In genomic region chr4:107001916-107002488, GRCm38 (mm10) we compare ENCODE assay signal across 10 mouse cellular contexts.
DNase-seq lines count a peak whose midpoint lies in the region; ATAC-seq and TF ChIP-seq lines count a peak whose summit lies in the region.
"Had no signal": no experiment of that assay in that cellular context is flagged by ENCODE, and none has a peak within 500 bp of the region (broad histone marks: within the 10 kb centered on the region; RNA-seq: fewer than 3 reads in every experiment).

No protein-coding gene starts in this region.

- H3K36me3 ChIP-seq in lung, embryonic 16.5 days (ENCODE audit: control insufficient read depth, insufficient read depth, low read length), result no peaks in the 10 kb centered on the region
- no peaks in the 10 kb centered on the region for H3K36me3 ChIP-seq in lung, postnatal 0 days (ENCODE audit: insufficient read depth, low read length)
- H3K36me3 ChIP-seq in forebrain, embryonic 14.5 days (ENCODE audit: control insufficient read depth, insufficient read depth, low read length), result no peaks in the 10 kb centered on the region
- no peaks in the 10 kb centered on the region for H3K36me3 ChIP-seq in intestine, postnatal 0 days (ENCODE audit: control insufficient read depth, insufficient read depth)
- no peaks in the 10 kb centered on the region for H3K36me3 ChIP-seq in thymus, adult 2 months (ENCODE audit: control insufficient read depth, insufficient read depth, low read length)

- WGBS in lung, embryonic 16.5 days, result 69% methylated on average over 14 of the region's 14 CpGs
- 74% methylated on average over 14 of the region's 14 CpGs for WGBS in lung, postnatal 0 days
- 22% methylated on average over 14 of the region's 14 CpGs for WGBS in forebrain, embryonic 14.5 days
- 43% methylated on average over 14 of the region's 14 CpGs for WGBS in intestine, postnatal 0 days
- WGBS in thymus, adult 2 months, result 93% methylated on average over 14 of the region's 14 CpGs

- TF ChIP-seq POLR2A in thymus, adult 2 months (IDR thresholded peaks at IDR 0.05; ENCODE audit: control insufficient read depth, extremely low read depth, insufficient read depth, low read length, poor library complexity), result no peak

- peaks cover 17% of the 10 kb centered on the region for H3K4me1 ChIP-seq in lung, embryonic 16.5 days (replicated peaks; ENCODE audit: control insufficient read depth, insufficient read depth, low read length)
- no peaks in the 10 kb centered on the region; the same call in 1 of the 2 replicates for H3K4me1 ChIP-seq in lung, postnatal 0 days (ENCODE audit: insufficient read depth, low read depth, low read length)
- peaks cover 34% of the 10 kb centered on the region for H3K4me1 ChIP-seq in forebrain, embryonic 14.5 days (ENCODE audit: control insufficient read depth, insufficient read depth, low read length)
- H3K4me1 ChIP-seq in intestine, postnatal 0 days (replicated peaks; ENCODE audit: control insufficient read depth, insufficient read depth, low read length), result peaks cover 2% of the 10 kb centered on the region
- peaks cover 25% of the 10 kb centered on the region for H3K4me1 ChIP-seq in thymus, adult 2 months (replicated peaks; ENCODE audit: control insufficient read depth, insufficient read depth, low read length)

- H3K27me3 ChIP-seq in lung, embryonic 16.5 days (ENCODE audit: control insufficient read depth, insufficient read depth, low read depth, low read length), result no peaks in the 10 kb centered on the region
- H3K27me3 ChIP-seq in lung, postnatal 0 days (replicated peaks; ENCODE audit: insufficient read depth, low read length), result no peaks in the 10 kb centered on the region
- H3K27me3 ChIP-seq in forebrain, embryonic 14.5 days (replicated peaks; ENCODE audit: control insufficient read depth, insufficient read depth, low read length), result no peaks in the 10 kb centered on the region
- no peaks in the 10 kb centered on the region for H3K27me3 ChIP-seq in intestine, postnatal 0 days (replicated peaks; ENCODE audit: control insufficient read depth, insufficient read depth, low read length)
- H3K27me3 ChIP-seq in thymus, adult 2 months (ENCODE audit: control insufficient read depth, insufficient read depth, low read length), result no peaks in the 10 kb centered on the region

- no peak overlapping the region for H3K27ac ChIP-seq in lung, embryonic 16.5 days (ENCODE audit: low read length)
- H3K27ac ChIP-seq in lung, postnatal 0 days (ENCODE audit: low read length), result no peak overlapping the region
- peak overlapping the region; percentile 52 for H3K27ac ChIP-seq in forebrain, embryonic 14.5 days (ENCODE audit: low read depth, low read length)
- peak overlapping the region; percentile 84 for H3K27ac ChIP-seq in intestine, postnatal 0 days (ENCODE audit: low read depth, low read length)
- H3K27ac ChIP-seq in thymus, adult 2 months (ENCODE audit: control insufficient read depth, insufficient read depth, low read length), result no peak overlapping the region

- no peak overlapping the region for H3K9ac ChIP-seq in lung, embryonic 16.5 days (ENCODE audit: low read length)
- H3K9ac ChIP-seq in lung, postnatal 0 days (replicated peaks; ENCODE audit: low read depth), result no peak overlapping the region
- 0 out of 2 replicates have a peak overlapping the region, but pooled peaks have one; percentile 10 for H3K9ac ChIP-seq in forebrain, embryonic 14.5 days (ENCODE audit: low read length)
- H3K9ac ChIP-seq in intestine, postnatal 0 days (ENCODE audit: low read depth, low read length), result no peak overlapping the region

- 0 out of 2 replicates have a peak, but pooled peaks have one; percentile 21 for ATAC-seq in lung, embryonic 16.5 days (ENCODE audit: low read depth)
- no peak for ATAC-seq in lung, postnatal 0 days
- ATAC-seq in forebrain, embryonic 14.5 days, result peak; percentile 64
- 0 out of 2 replicates have a peak, but pooled peaks have one; percentile 1 for ATAC-seq in intestine, postnatal 0 days

- no peak for DNase-seq in lung, postnatal 0 days (ENCODE audit: low spot score)
- peak; percentile 55 for DNase-seq in forebrain, embryonic 14.5 days (ENCODE audit: low spot score)
- peak; percentile 65 for DNase-seq in retina, embryonic 14.5 days (ENCODE audit: low spot score)
- DNase-seq in thymus, adult 2 months, result no peak
- no peak for DNase-seq in Muller cell, postnatal 12 days (ENCODE audit: inconsistent ontology term)
- DNase-seq: adrenal gland, adult 8-10 months; lung, postnatal 10 days; spleen, adult 18-20 months had no signal

- no peak overlapping the region for H3K4me2 ChIP-seq in lung, embryonic 16.5 days (ENCODE audit: low read depth, low read length)
- H3K4me2 ChIP-seq in lung, postnatal 0 days (replicated peaks; ENCODE audit: low read depth, low read length), result no peak overlapping the region
- no peak overlapping the region for H3K4me2 ChIP-seq in forebrain, embryonic 14.5 days (ENCODE audit: low read length)
- peak overlapping the region; percentile 18; the same call in 1 of the 2 replicates for H3K4me2 ChIP-seq in intestine, postnatal 0 days (replicated peaks; ENCODE audit: low read depth)

- TF ChIP-seq CTCF in lung, postnatal 0 days (IDR thresholded peaks at IDR 0.05), result no peak
- TF ChIP-seq CTCF in intestine, postnatal 0 days (IDR thresholded peaks at IDR 0.05; ENCODE audit: low read depth), result no peak
- no peak for TF ChIP-seq CTCF in thymus, adult 2 months (IDR thresholded peaks at IDR 0.05; ENCODE audit: borderline replicate concordance, control insufficient read depth, extremely low read depth, insufficient read depth, low read length, poor library complexity)

- no peak overlapping the region for H3K4me3 ChIP-seq in lung, embryonic 16.5 days (ENCODE audit: low read length)
- H3K4me3 ChIP-seq in lung, postnatal 0 days (ENCODE audit: low read depth, low read length), result no peak overlapping the region
- no peak overlapping the region for H3K4me3 ChIP-seq in forebrain, embryonic 14.5 days (ENCODE audit: low read depth, low read length)
- H3K4me3 ChIP-seq in intestine, postnatal 0 days (ENCODE audit: low read depth, low read length), result no peak overlapping the region
- no peak overlapping the region for H3K4me3 ChIP-seq in thymus, adult 2 months (ENCODE audit: control insufficient read depth, insufficient read depth, low read length)

- H3K9me3 ChIP-seq in lung, embryonic 16.5 days (ENCODE audit: control insufficient read depth, low read length), result no peaks in the 10 kb centered on the region
- H3K9me3 ChIP-seq in lung, postnatal 0 days (ENCODE audit: low read length), result no peaks in the 10 kb centered on the region
- H3K9me3 ChIP-seq in forebrain, embryonic 14.5 days (replicated peaks; ENCODE audit: control insufficient read depth, low read length), result no peaks in the 10 kb centered on the region
- no peaks in the 10 kb centered on the region for H3K9me3 ChIP-seq in intestine, postnatal 0 days (ENCODE audit: control insufficient read depth)

- no peak for TF ChIP-seq EP300 in lung, postnatal 0 days (IDR thresholded peaks at IDR 0.05)

Comparison
In these comparisons a context has a peak if more than half of its experiments do, and no peak if none do; other contexts are left out.
1. H3K27ac ChIP-seq: peak in forebrain, embryonic 14.5 days (single experiment) and intestine, postnatal 0 days (single experiment); none in lung, embryonic 16.5 days (single experiment), lung, postnatal 0 days (single experiment) and thymus, adult 2 months (single experiment).
2. DNase-seq: peak in forebrain, embryonic 14.5 days (single experiment) and retina, embryonic 14.5 days (single experiment); none in lung, postnatal 0 days (single experiment), thymus, adult 2 months (single experiment) and Muller cell, postnatal 12 days (single experiment).